In the genomic region with DNA sequence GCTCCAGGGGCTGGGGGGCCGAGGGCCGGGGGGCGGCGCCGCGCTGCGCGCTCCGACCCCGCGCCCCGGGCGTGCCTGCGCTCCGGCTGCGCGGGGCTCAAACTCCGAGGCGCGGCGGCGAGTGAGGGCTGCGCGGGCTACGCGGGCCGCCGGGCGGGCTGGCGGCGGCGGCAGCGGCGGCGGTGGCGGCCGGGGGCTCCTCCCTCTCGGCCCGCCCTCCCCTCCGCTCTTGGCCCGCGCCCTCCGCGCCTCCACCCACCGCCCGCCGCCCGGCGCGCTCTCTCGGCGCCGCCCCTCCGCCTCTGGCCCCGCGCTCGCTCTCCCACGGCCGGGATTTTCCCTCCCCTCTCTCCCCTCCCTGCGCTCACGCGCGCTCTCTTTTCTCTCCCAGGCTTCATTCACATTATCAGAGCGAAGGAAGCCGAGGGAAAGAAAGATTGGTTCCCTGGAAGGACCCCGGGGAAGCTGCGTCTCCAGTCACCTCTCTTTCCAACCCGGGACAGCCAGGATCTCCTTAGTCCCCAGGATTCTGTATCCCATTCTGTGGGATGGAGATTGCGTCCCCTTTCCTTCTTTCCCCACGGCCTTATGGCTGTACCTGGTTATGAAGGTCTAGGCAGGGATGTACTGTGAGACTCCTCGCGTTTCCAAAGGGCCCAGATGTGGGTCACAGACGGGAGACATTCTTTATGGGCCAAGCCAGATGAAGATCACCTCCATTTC, we compare ENCODE assay signal across 9 mouse cellular contexts. TPM values are rescaled to one million over a fixed set of nuclear protein-coding genes. Genes with fewer than 3 reads are reported as not detected.
DNase-seq lines count a peak whose midpoint lies in the region; ATAC-seq and TF ChIP-seq lines count a peak whose summit lies in the region.
"Had no signal": no experiment of that assay in that cellular context is flagged by ENCODE, and none has a peak within 500 bp of the region (broad histone marks: within the 10 kb centered on the region; RNA-seq: fewer than 3 reads in every experiment).

A gene (minus strand): TSS at position 11 of the 723 bp plus-strand sequence.

- no peak within 1 kb of the TSS for H3K27ac ChIP-seq in lung, postnatal 0 days (ENCODE audit: low read length)
- H3K27ac ChIP-seq in hindbrain, embryonic 10.5 days = peak within 1 kb of the TSS; percentile 96
- H3K27ac ChIP-seq in limb, embryonic 11.5 days (replicated peaks; ENCODE audit: low read depth, low read length) = no peak within 1 kb of the TSS
- peak within 1 kb of the TSS; percentile 98 for H3K27ac ChIP-seq in neural tube, embryonic 13.5 days (replicated peaks)

- H3K9ac ChIP-seq in lung, postnatal 0 days (replicated peaks; ENCODE audit: low read depth) = no peak within 1 kb of the TSS
- peak within 1 kb of the TSS; percentile 60 for H3K9ac ChIP-seq in limb, embryonic 11.5 days (ENCODE audit: low read length)
- peak within 1 kb of the TSS; percentile 97 for H3K9ac ChIP-seq in neural tube, embryonic 13.5 days

- 2% methylated on average over 24 of the region's 73 CpGs for WGBS in lung, postnatal 0 days
- 2% methylated on average over 54 of the region's 73 CpGs for WGBS in hindbrain, embryonic 10.5 days
- WGBS in limb, embryonic 11.5 days = under 1% methylated on average over 26 of the region's 73 CpGs
- 2% methylated on average over 48 of the region's 73 CpGs for WGBS in neural tube, embryonic 13.5 days

- no peaks in the 10 kb centered on the region for H3K36me3 ChIP-seq in lung, postnatal 0 days (ENCODE audit: insufficient read depth, low read length)
- peaks cover 3% of the 10 kb centered on the region for H3K36me3 ChIP-seq in hindbrain, embryonic 10.5 days
- no peaks in the 10 kb centered on the region for H3K36me3 ChIP-seq in limb, embryonic 11.5 days (ENCODE audit: control insufficient read depth, insufficient read depth, low read length)
- peaks cover 3% of the 10 kb centered on the region for H3K36me3 ChIP-seq in neural tube, embryonic 13.5 days

- peak within 1 kb of the TSS; percentile 93 for H3K4me2 ChIP-seq in lung, postnatal 0 days (replicated peaks; ENCODE audit: low read depth, low read length)
- peak within 1 kb of the TSS; percentile 87 for H3K4me2 ChIP-seq in limb, embryonic 11.5 days (ENCODE audit: low read depth, severe bottlenecking)
- peak within 1 kb of the TSS; percentile 89 for H3K4me2 ChIP-seq in neural tube, embryonic 13.5 days

- H3K27me3 ChIP-seq in lung, postnatal 0 days (replicated peaks; ENCODE audit: insufficient read depth, low read length) = peaks cover 38% of the 10 kb centered on the region
- H3K27me3 ChIP-seq in hindbrain, embryonic 10.5 days (ENCODE audit: insufficient read depth, poor library complexity, severe bottlenecking) = peaks cover 79% of the 10 kb centered on the region
- H3K27me3 ChIP-seq in limb, embryonic 11.5 days (ENCODE audit: control insufficient read depth, insufficient read depth, low read length) = peaks cover 58% of the 10 kb centered on the region
- H3K27me3 ChIP-seq in neural tube, embryonic 13.5 days = peaks cover 15% of the 10 kb centered on the region; the same call in 1 of the 2 replicates

- no peak for TF ChIP-seq CTCF in lung, postnatal 0 days (IDR thresholded peaks at IDR 0.05)

- H3K4me1 ChIP-seq in lung, postnatal 0 days (ENCODE audit: insufficient read depth, low read depth, low read length) = peaks cover 9% of the 10 kb centered on the region; the same call in 1 of the 2 replicates
- H3K4me1 ChIP-seq in hindbrain, embryonic 10.5 days (replicated peaks) = peaks cover 76% of the 10 kb centered on the region
- H3K4me1 ChIP-seq in limb, embryonic 11.5 days (ENCODE audit: control insufficient read depth, insufficient read depth, low read length) = peaks cover 7% of the 10 kb centered on the region; the same call in 1 of the 2 replicates
- peaks cover 77% of the 10 kb centered on the region for H3K4me1 ChIP-seq in neural tube, embryonic 13.5 days (replicated peaks)

- no peaks in the 10 kb centered on the region for H3K9me3 ChIP-seq in lung, postnatal 0 days (ENCODE audit: low read length)
- H3K9me3 ChIP-seq in hindbrain, embryonic 10.5 days = no peaks in the 10 kb centered on the region
- no peaks in the 10 kb centered on the region for H3K9me3 ChIP-seq in limb, embryonic 11.5 days (ENCODE audit: control insufficient read depth, low read length)
- H3K9me3 ChIP-seq in neural tube, embryonic 13.5 days = no peaks in the 10 kb centered on the region

- DNase-seq in CD4-positive, CD25-positive, alpha-beta regulatory T cell, adult 2 months (ENCODE audit: low read depth, low spot score) = peak; percentile 7
- DNase-seq in lung, postnatal 0 days (ENCODE audit: low spot score) = peak; percentile 34
- no peak for DNase-seq in lung, postnatal 36 days
- DNase-seq in hindbrain, embryonic 10.5 days (ENCODE audit: low spot score) = peak; percentile 52
- peak; percentile 56 for DNase-seq in limb, embryonic 11.5 days (ENCODE audit: low spot score)
- no peak for DNase-seq in T-cell, adult 2 months (ENCODE audit: low spot score)

- no peak for TF ChIP-seq EP300 in lung, postnatal 0 days (IDR thresholded peaks at IDR 0.05)

- H3K4me3 ChIP-seq in lung, postnatal 0 days (ENCODE audit: low read depth, low read length) = peak within 1 kb of the TSS; percentile 40
- peak within 1 kb of the TSS; percentile 84 for H3K4me3 ChIP-seq in hindbrain, embryonic 10.5 days
- peak within 1 kb of the TSS; percentile 63 for H3K4me3 ChIP-seq in limb, embryonic 11.5 days (ENCODE audit: low read depth, low read length)
- peak within 1 kb of the TSS; percentile 70 for H3K4me3 ChIP-seq in neural tube, embryonic 13.5 days
- H3K4me3 ChIP-seq: erythroblast, embryonic 14.5 days had no signal

- ATAC-seq in CD4-positive, CD25-positive, alpha-beta regulatory T cell, adult 4 months = no peak
- peak; percentile 60 for ATAC-seq in lung, postnatal 0 days
- ATAC-seq in limb, embryonic 11.5 days (ENCODE audit: insufficient number of reproducible peaks, low FRiP score, low TSS enrichment, low read depth) = peak; percentile 27; the same call in 1 of the 2 replicates
- ATAC-seq in neural tube, embryonic 13.5 days (ENCODE audit: low read depth) = peak; percentile 55

RNA-seq across cellular contexts. Expression of the gene that starts here (rescaled TPM):
- not detected for polyA plus RNA-seq in CD4-positive, CD25-positive, alpha-beta regulatory T cell, adult 4 months (2017; shearing (Covaris generic))
- polyA plus RNA-seq in lung, postnatal 0 days (2015; fragmentation: Nextera tagmentation; extraction: Ambion mirVana) = 0.19 and 0.43 TPM in 2 replicates
- polyA plus RNA-seq in hindbrain, embryonic 10.5 days (2016; fragmentation: Nextera tagmentation; extraction: Ambion mirVana) = 8.9 and 15.7 TPM in 2 replicates
- 2.7 and 4.0 TPM in 2 replicates for polyA plus RNA-seq in limb, embryonic 11.5 days (2014; fragmentation: Nextera tagmentation; extraction: Ambion mirVana)
- 39.1 and 43.2 TPM in 2 replicates for polyA plus RNA-seq in neural tube, embryonic 13.5 days (2015; fragmentation: Nextera tagmentation; extraction: Ambion mirVana)
- polyA plus RNA-seq: erythroblast, embryonic 14.5 days had no signal

Comparison
In these comparisons a context has a peak if more than half of its experiments do, and no peak if none do; other contexts are left out.
1. Peak in DNase-seq, ATAC-seq, H3K4me3 ChIP-seq and H3K4me2 ChIP-seq in lung, postnatal 0 days; RNA of the gene not detected or under 1 TPM.
2. DNase-seq: peak in CD4-positive, CD25-positive, alpha-beta regulatory T cell, adult 2 months (single experiment), hindbrain, embryonic 10.5 days (single experiment) and limb, embryonic 11.5 days (single experiment); none in lung, postnatal 36 days (single experiment) and T-cell, adult 2 months (single experiment).
3. H3K27ac ChIP-seq: peak in hindbrain, embryonic 10.5 days (single experiment) and neural tube, embryonic 13.5 days (single experiment); none in lung, postnatal 0 days (single experiment) and limb, embryonic 11.5 days (single experiment).
4. Peak in every context shown above with its lines, with median percentiles within 50 percentile points of each other: H3K4me2 ChIP-seq and H3K4me3 ChIP-seq.